Comparison of ENCODE assay signal across 20 mouse cellular contexts in the genomic region with DNA sequence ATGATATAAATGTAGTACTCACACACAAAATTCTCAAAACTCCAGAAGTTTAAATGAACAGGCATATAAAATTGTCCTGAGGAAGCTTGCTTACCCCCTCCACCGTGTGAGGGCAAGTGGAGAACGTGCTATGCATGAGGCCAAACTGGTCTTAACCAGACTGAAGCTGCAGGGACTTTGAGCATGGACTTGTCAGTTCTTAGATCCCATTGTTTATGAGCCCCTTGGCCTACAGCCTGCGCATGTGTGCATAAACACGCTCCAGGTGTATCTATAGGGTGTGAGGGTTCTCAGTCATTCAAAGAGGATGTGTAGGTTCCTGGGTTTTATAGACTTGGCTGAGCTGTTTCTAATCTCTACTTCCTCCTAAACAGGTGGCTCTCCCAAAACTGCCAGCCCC. TPM values are rescaled to one million over a fixed set of nuclear protein-coding genes. Genes with fewer than 3 reads are reported as not detected.
DNase-seq lines count a peak whose midpoint lies in the region; ATAC-seq and TF ChIP-seq lines count a peak whose summit lies in the region.
"Had no signal": no experiment of that assay in that cellular context is flagged by ENCODE, and none has a peak within 500 bp of the region (broad histone marks: within the 10 kb centered on the region; RNA-seq: fewer than 3 reads in every experiment).

No protein-coding gene starts in this region.

- TF ChIP-seq EP300 in MEL (IDR thresholded peaks at IDR 0.05; ENCODE audit: low read depth in 1 of 2, low read length in 2 of 2), result peak; percentile 40 to 52; a peak in 2 of 4 replicates

- 81% methylated on average over 4 of the region's 4 CpGs for WGBS in forebrain, postnatal 0 days
- 87% methylated on average over 4 of the region's 4 CpGs for WGBS in forebrain, embryonic 11.5 days
- WGBS in midbrain, embryonic 15.5 days, result 90% methylated on average over 4 of the region's 4 CpGs
- WGBS in midbrain, embryonic 14.5 days, result 91% methylated on average over 4 of the region's 4 CpGs
- WGBS in limb, embryonic 13.5 days, result 45% methylated on average over 4 of the region's 4 CpGs

- TF ChIP-seq CTCF in forebrain, postnatal 0 days (IDR thresholded peaks at IDR 0.05; ENCODE audit: low read depth), result no peak
- no peak for TF ChIP-seq CTCF in MEL (IDR thresholded peaks at IDR 0.05 in 2 of 3, conservative IDR thresholded peaks at IDR 0.05 in 1 of 3; ENCODE audit: control insufficient read depth in 1 of 3, insufficient read depth in 1 of 3, low read depth in 2 of 3, low read length in 3 of 3, poor library complexity in 1 of 3, severe bottlenecking in 1 of 3)

- no peaks in the 10 kb centered on the region for H3K9me3 ChIP-seq in forebrain, postnatal 0 days (ENCODE audit: low read length)
- H3K9me3 ChIP-seq in forebrain, embryonic 11.5 days (ENCODE audit: control insufficient read depth, low read length), result no peaks in the 10 kb centered on the region
- no peaks in the 10 kb centered on the region for H3K9me3 ChIP-seq in midbrain, embryonic 15.5 days
- no peaks in the 10 kb centered on the region for H3K9me3 ChIP-seq in midbrain, embryonic 14.5 days (ENCODE audit: control insufficient read depth, low read length)
- H3K9me3 ChIP-seq in MEL (replicated peaks; ENCODE audit: insufficient read depth, low read length), result no peaks in the 10 kb centered on the region
- H3K9me3 ChIP-seq in limb, embryonic 13.5 days, result no peaks in the 10 kb centered on the region
- H3K9me3 ChIP-seq: embryonic facial prominence, embryonic 12.5 days; heart, embryonic 15.5 days; hindbrain, embryonic 10.5 days had no signal

- TF ChIP-seq RAD21 in MEL (IDR thresholded peaks at IDR 0.05; ENCODE audit: low read depth, low read length), result no peak

- no peaks in the 10 kb centered on the region for H3K79me2 ChIP-seq in MEL (ENCODE audit: control insufficient read depth, insufficient read depth, low read length, poor library complexity)

- ATAC-seq in forebrain, postnatal 0 days, result no peak
- ATAC-seq in forebrain, embryonic 11.5 days (replicated peaks; ENCODE audit: low FRiP score), result no peak
- ATAC-seq in midbrain, embryonic 15.5 days (replicated peaks), result no peak
- no peak for ATAC-seq in midbrain, embryonic 14.5 days (ENCODE audit: low FRiP score, low TSS enrichment)
- ATAC-seq in limb, embryonic 13.5 days (ENCODE audit: low FRiP score, low read depth), result peak; percentile 24; the same call in 1 of the 2 replicates
- ATAC-seq: forebrain, embryonic 14.5 days had no signal

- H3K9ac ChIP-seq in forebrain, postnatal 0 days, result no peak overlapping the region
- no peak overlapping the region for H3K9ac ChIP-seq in forebrain, embryonic 11.5 days (ENCODE audit: low read length)
- no peak overlapping the region for H3K9ac ChIP-seq in midbrain, embryonic 15.5 days
- no peak overlapping the region for H3K9ac ChIP-seq in midbrain, embryonic 14.5 days (replicated peaks; ENCODE audit: low read length)
- H3K9ac ChIP-seq in MEL (ENCODE audit: control insufficient read depth, low read depth, low read length, poor library complexity, severe bottlenecking), result no peak overlapping the region
- H3K9ac ChIP-seq in limb, embryonic 13.5 days, result no peak overlapping the region
- H3K9ac ChIP-seq: embryonic facial prominence, embryonic 12.5 days; heart, embryonic 15.5 days; hindbrain, embryonic 14.5 days had no signal

- H3K27ac ChIP-seq in forebrain, postnatal 0 days (ENCODE audit: low read depth, low read length), result 0 out of 2 replicates have a peak overlapping the region, but pooled peaks have one; percentile 29
- no peak overlapping the region for H3K27ac ChIP-seq in forebrain, embryonic 11.5 days (ENCODE audit: low read depth, low read length)
- peak overlapping the region; percentile 53 for H3K27ac ChIP-seq in midbrain, embryonic 15.5 days
- no peak overlapping the region for H3K27ac ChIP-seq in midbrain, embryonic 14.5 days (replicated peaks; ENCODE audit: low read depth, low read length)
- no peak overlapping the region for H3K27ac ChIP-seq in MEL (ENCODE audit: control insufficient read depth, low read depth, low read length)
- H3K27ac ChIP-seq in limb, embryonic 13.5 days, result no peak overlapping the region
- H3K27ac ChIP-seq: embryonic facial prominence, embryonic 12.5 days; heart, embryonic 15.5 days; hindbrain, embryonic 10.5 days; hindbrain, embryonic 14.5 days had no signal

- no peak for TF ChIP-seq POLR2A in MEL (IDR thresholded peaks at IDR 0.05; ENCODE audit: control insufficient read depth in 1 of 2, insufficient read depth in 1 of 2, low read depth in 1 of 2, low read length in 2 of 2, poor library complexity in 1 of 2)

- peaks cover 17% of the 10 kb centered on the region; the same call in 1 of the 2 replicates for H3K36me3 ChIP-seq in forebrain, postnatal 0 days (ENCODE audit: insufficient read depth)
- H3K36me3 ChIP-seq in forebrain, embryonic 11.5 days (ENCODE audit: control insufficient read depth, insufficient read depth, low read length), result no peaks in the 10 kb centered on the region
- H3K36me3 ChIP-seq in midbrain, embryonic 15.5 days (replicated peaks), result no peaks in the 10 kb centered on the region
- peaks cover 18% of the 10 kb centered on the region; the same call in 1 of the 2 replicates for H3K36me3 ChIP-seq in midbrain, embryonic 14.5 days (ENCODE audit: control insufficient read depth, insufficient read depth, low read length)
- no peaks in the 10 kb centered on the region for H3K36me3 ChIP-seq in MEL (ENCODE audit: control insufficient read depth in 1 of 2, insufficient read depth in 2 of 2, low read length in 2 of 2)
- no peaks in the 10 kb centered on the region for H3K36me3 ChIP-seq in limb, embryonic 13.5 days
- H3K36me3 ChIP-seq: embryonic facial prominence, embryonic 12.5 days; heart, embryonic 15.5 days; hindbrain, embryonic 10.5 days had no signal

- no peak overlapping the region for H3K4me3 ChIP-seq in forebrain, postnatal 0 days (ENCODE audit: low read depth, low read length)
- no peak overlapping the region for H3K4me3 ChIP-seq in forebrain, embryonic 11.5 days (ENCODE audit: low read depth, low read length)
- H3K4me3 ChIP-seq in midbrain, embryonic 15.5 days, result no peak overlapping the region
- H3K4me3 ChIP-seq in midbrain, embryonic 14.5 days (replicated peaks; ENCODE audit: low read depth, low read length), result no peak overlapping the region
- H3K4me3 ChIP-seq in MEL (ENCODE audit: control insufficient read depth in 1 of 2, insufficient read depth in 1 of 2, low read depth in 2 of 2, low read length in 2 of 2), result no peak overlapping the region
- H3K4me3 ChIP-seq in limb, embryonic 13.5 days, result no peak overlapping the region
- H3K4me3 ChIP-seq: embryonic facial prominence, embryonic 12.5 days; heart, embryonic 15.5 days; hindbrain, embryonic 10.5 days had no signal

- H3K4me1 ChIP-seq in forebrain, postnatal 0 days (ENCODE audit: insufficient read depth), result peaks cover 22% of the 10 kb centered on the region
- H3K4me1 ChIP-seq in forebrain, embryonic 11.5 days (replicated peaks; ENCODE audit: control insufficient read depth, insufficient read depth, low read length), result 0 out of 2 replicates have a peak, but pooled peaks cover 2% of the 10 kb centered on the region
- peaks cover 66% of the 10 kb centered on the region for H3K4me1 ChIP-seq in midbrain, embryonic 15.5 days
- H3K4me1 ChIP-seq in midbrain, embryonic 14.5 days (ENCODE audit: control insufficient read depth, insufficient read depth, low read length), result peaks cover 57% of the 10 kb centered on the region
- peaks cover 0 to 3% of the 10 kb centered on the region in 2 experiments; a peak in 1 of 4 replicates for H3K4me1 ChIP-seq in MEL (ENCODE audit: control insufficient read depth in 1 of 2, insufficient read depth in 2 of 2, low read length in 2 of 2)
- H3K4me1 ChIP-seq in limb, embryonic 13.5 days, result peaks cover 9% of the 10 kb centered on the region
- H3K4me1 ChIP-seq: heart, embryonic 15.5 days had no signal

- no peak for DNase-seq in forebrain, postnatal 0 days
- no peak for DNase-seq in forebrain, embryonic 11.5 days (ENCODE audit: low spot score)
- DNase-seq in midbrain, embryonic 14.5 days, result no peak
- DNase-seq in MEL (ENCODE audit: low read depth, low spot score), result peak; percentile 27
- no peak for DNase-seq in left cerebral cortex, adult 8-10 months (ENCODE audit: low spot score in 2 of 2)
- DNase-seq: adrenal gland, postnatal 10 days; cerebellum, adult 11-12 months; cerebellum, adult 9-10 months; cerebellum, postnatal 25 days; gastrocnemius, postnatal 10 days; heart, adult 18-20 months had no signal

- no peaks in the 10 kb centered on the region for H3K27me3 ChIP-seq in forebrain, postnatal 0 days (ENCODE audit: insufficient read depth, low read length)
- no peaks in the 10 kb centered on the region for H3K27me3 ChIP-seq in forebrain, embryonic 11.5 days (ENCODE audit: control insufficient read depth, insufficient read depth, low read length)
- no peaks in the 10 kb centered on the region for H3K27me3 ChIP-seq in midbrain, embryonic 15.5 days (replicated peaks)
- no peaks in the 10 kb centered on the region for H3K27me3 ChIP-seq in midbrain, embryonic 14.5 days (ENCODE audit: control insufficient read depth, insufficient read depth, low read length)
- H3K27me3 ChIP-seq in MEL (ENCODE audit: control insufficient read depth in 1 of 2, insufficient read depth in 2 of 2, low read length in 2 of 2), result peaks cover 16 to 20% of the 10 kb centered on the region in 2 experiments
- H3K27me3 ChIP-seq in limb, embryonic 13.5 days, result no peaks in the 10 kb centered on the region; the same call in 1 of the 2 replicates
- H3K27me3 ChIP-seq: embryonic facial prominence, embryonic 12.5 days; heart, embryonic 15.5 days had no signal

- H3K4me2 ChIP-seq in forebrain, postnatal 0 days (ENCODE audit: low read depth), result no peak overlapping the region
- H3K4me2 ChIP-seq in forebrain, embryonic 11.5 days (ENCODE audit: low read depth, low read length, severe bottlenecking), result no peak overlapping the region
- no peak overlapping the region for H3K4me2 ChIP-seq in midbrain, embryonic 15.5 days
- no peak overlapping the region for H3K4me2 ChIP-seq in midbrain, embryonic 14.5 days (ENCODE audit: low read length)
- no peak overlapping the region for H3K4me2 ChIP-seq in limb, embryonic 13.5 days (replicated peaks)
- H3K4me2 ChIP-seq: embryonic facial prominence, embryonic 12.5 days; heart, embryonic 11.5 days; heart, embryonic 15.5 days; hindbrain, embryonic 14.5 days had no signal

RNA-seq across cellular contexts. Expression of a gene that starts 31.1 kb away (rescaled TPM):
- 1,434 and 1,519 TPM in 2 replicates for total RNA-seq in forebrain, postnatal 0 days (2014; rRNA removed)
- 646 and 742 TPM in 2 replicates for polyA plus RNA-seq in forebrain, postnatal 0 days (2015; fragmentation: Nextera tagmentation; extraction: Ambion mirVana)
- 24.9 and 27.1 TPM in 2 replicates for polyA plus RNA-seq in forebrain, embryonic 11.5 days (2014; fragmentation: Nextera tagmentation; extraction: Ambion mirVana)
- polyA plus RNA-seq in midbrain, embryonic 15.5 days (2015; fragmentation: Nextera tagmentation; extraction: Ambion mirVana), result 653 and 655 TPM in 2 replicates
- 209 and 548 TPM in 2 replicates for polyA plus RNA-seq in midbrain, embryonic 14.5 days (2014; fragmentation: Nextera tagmentation; extraction: Ambion mirVana)
- not detected in 2 replicates for total RNA-seq in MEL (2012; rRNA removed)
- polyA plus RNA-seq in MEL (2012; ENCODE audit: insufficient read depth in 1 of 2, insufficient read length in 2 of 2, low read depth in 1 of 2, low replicate concordance in 2 of 2, missing spikeins in 1 of 2), result not detected
- polyA plus RNA-seq in limb, embryonic 13.5 days (2015; fragmentation: Nextera tagmentation; extraction: Ambion mirVana), result 7.6 and 7.9 TPM in 2 replicates
- total RNA-seq in left cerebral cortex, adult 8-10 months (2022), result 100 to 1,000 TPM; 634 to 689 (median 664) TPM
- polyA plus RNA-seq: C2C12 had no signal

Comparison
In these comparisons a context has a peak if more than half of its experiments do, and no peak if none do; other contexts are left out.
1. H3K27ac ChIP-seq: peak in forebrain, postnatal 0 days (single experiment) and midbrain, embryonic 15.5 days (single experiment); none in forebrain, embryonic 11.5 days (single experiment), midbrain, embryonic 14.5 days (single experiment), MEL (single experiment) and limb, embryonic 13.5 days (single experiment).